Mouse (Mus musculus) heart, adult 9 months (tissue): ENCODE results near the gene Focad.

ENCODE experiments used
- DNase-seq, 2 experiments: peaks; one replicate each; pipeline ENCODE4 v3.0.0; 2022; ENCODE audit warnings: low spot score in 2 of 2

Focad gene

DNA sequence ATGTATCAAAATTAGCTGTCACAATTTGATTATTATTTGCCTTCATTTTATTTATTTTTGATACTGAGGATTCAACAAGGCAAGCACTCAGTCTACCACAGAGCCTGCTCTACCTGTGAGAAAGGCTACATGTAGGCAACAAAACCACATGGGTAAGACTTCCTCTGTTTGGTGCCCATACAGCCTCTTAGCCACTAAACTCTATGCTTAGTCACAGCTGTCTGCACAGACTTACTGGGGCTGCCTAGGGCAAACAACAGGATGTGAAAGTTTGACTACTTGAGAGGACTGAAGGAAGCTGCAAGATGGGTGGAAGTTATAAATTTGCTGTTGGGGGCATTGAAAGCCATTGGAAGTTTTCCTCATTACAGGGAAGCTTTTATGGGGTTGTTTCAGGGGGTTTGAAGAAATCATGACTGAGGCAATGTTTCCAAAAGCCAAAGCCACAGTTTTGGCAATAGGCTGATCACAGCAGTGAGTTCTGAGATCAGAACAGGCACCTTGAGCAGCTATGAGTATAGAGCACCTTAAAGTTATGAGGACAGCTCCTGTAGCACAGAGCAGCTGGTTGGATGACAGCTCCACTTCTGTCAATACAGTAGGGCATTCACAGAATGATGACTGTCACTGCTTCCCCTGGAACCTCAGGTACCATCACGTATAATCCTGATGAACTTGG, 355.8 kb downstream of the Focad start:
- DNase-seq: peak in 1 of 2 experiments; percentile 21

DNA sequence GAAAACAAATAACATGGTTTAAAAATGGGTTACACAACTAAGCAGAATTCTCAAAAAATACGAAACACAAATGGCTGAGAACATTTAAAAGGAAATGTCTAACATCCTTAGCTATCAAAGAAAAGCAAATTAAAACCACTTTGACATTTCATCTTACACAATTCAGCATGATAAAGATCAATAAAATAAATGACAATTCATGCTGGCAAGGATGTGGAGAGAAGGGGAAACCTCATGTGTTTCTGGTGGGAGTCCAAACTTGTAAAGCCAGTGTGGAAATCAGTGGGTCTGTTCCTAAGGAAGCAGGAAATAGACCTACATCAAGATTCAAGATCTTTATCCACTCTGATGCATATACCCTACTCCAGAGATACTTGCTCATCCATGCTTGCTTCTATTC, 363.7 kb downstream of the Focad start:
- no peak for DNase-seq

DNA sequence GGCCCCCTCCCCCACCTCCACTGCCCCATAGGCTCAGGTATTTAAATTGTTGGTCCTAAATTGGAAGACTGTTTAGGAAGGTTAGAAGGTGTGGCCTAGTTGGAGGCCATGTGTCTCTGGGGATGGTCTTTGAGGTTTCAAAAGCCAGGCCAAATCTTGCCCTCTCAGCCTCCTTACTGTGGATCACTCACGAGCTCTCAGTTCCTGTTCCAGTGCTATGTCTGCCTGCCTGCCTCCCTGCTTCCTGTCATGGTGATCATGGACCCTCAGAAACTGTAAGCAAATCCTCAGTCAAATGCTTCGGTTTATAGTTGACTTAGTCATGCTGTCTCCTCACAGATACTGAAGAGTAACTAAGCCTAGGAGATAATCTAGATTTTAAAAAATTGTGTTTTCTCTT, 364.2 kb downstream of the Focad start:
- no peak for DNase-seq
